ENCODE assay signal across 19 mouse cellular contexts in the genomic region with DNA sequence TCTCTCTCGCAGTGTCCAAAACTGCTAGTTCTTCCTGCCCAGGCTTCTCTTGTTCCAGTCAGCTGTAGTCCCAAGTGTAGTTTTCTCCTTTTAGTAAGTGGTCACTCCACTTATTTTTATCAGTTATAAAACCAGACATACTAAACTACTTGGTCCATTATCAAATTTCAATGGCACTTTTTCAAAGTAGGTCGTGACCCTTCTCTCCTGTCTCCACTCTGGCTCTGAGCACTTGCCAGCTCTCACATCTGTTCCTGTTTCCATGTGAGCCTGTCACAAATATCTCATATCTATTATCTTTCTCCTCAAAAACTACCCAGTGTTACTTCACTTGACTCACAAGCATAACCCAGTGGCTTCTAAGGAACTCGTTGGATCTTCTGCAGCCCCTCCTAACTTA. TPM values are rescaled to one million over a fixed set of nuclear protein-coding genes. Genes with fewer than 3 reads are reported as not detected.
DNase-seq lines count a peak whose midpoint lies in the region; ATAC-seq and TF ChIP-seq lines count a peak whose summit lies in the region.
"Had no signal": no experiment of that assay in that cellular context is flagged by ENCODE, and none has a peak within 500 bp of the region (broad histone marks: within the 10 kb centered on the region; RNA-seq: fewer than 3 reads in every experiment).

No protein-coding gene starts in this region.

- H3K9ac ChIP-seq in heart, embryonic 11.5 days (ENCODE audit: low read depth, low read length), result no peak overlapping the region
- H3K9ac ChIP-seq in heart, embryonic 12.5 days, result no peak overlapping the region
- H3K9ac ChIP-seq in hindbrain, embryonic 11.5 days (ENCODE audit: low read depth, low read length), result no peak overlapping the region
- H3K9ac ChIP-seq: hindbrain, embryonic 13.5 days; intestine, embryonic 15.5 days; liver, embryonic 12.5 days had no signal

- H3K27ac ChIP-seq in heart, embryonic 11.5 days (ENCODE audit: low read depth, low read length), result no peak overlapping the region
- H3K27ac ChIP-seq in embryonic fibroblast, embryonic 13.5 days (ENCODE audit: insufficient read depth, low read length), result 0 out of 2 replicates have a peak overlapping the region, but pooled peaks have one; percentile 19
- H3K27ac ChIP-seq in heart, embryonic 12.5 days (ENCODE audit: poor library complexity, severe bottlenecking), result peak overlapping the region; percentile 40; the same call in 1 of the 2 replicates
- no peak overlapping the region for H3K27ac ChIP-seq in hindbrain, embryonic 11.5 days (ENCODE audit: low read depth, low read length)
- H3K27ac ChIP-seq: hindbrain, embryonic 13.5 days; intestine, embryonic 15.5 days; liver, embryonic 12.5 days; stomach, postnatal 0 days had no signal

- H3K4me3 ChIP-seq in heart, embryonic 11.5 days (ENCODE audit: low read depth, low read length), result no peak overlapping the region
- no peak overlapping the region for H3K4me3 ChIP-seq in embryonic fibroblast, embryonic 13.5 days (ENCODE audit: insufficient read depth, low read length)
- H3K4me3 ChIP-seq in heart, embryonic 12.5 days, result no peak overlapping the region
- H3K4me3 ChIP-seq in hindbrain, embryonic 11.5 days (ENCODE audit: low read depth, low read length), result no peak overlapping the region
- H3K4me3 ChIP-seq: hindbrain, embryonic 13.5 days; intestine, embryonic 15.5 days; liver, embryonic 12.5 days; megakaryocyte, embryonic 14.5 days had no signal

- no peaks in the 10 kb centered on the region for H3K4me1 ChIP-seq in heart, embryonic 11.5 days (ENCODE audit: control insufficient read depth, insufficient read depth, low read length)
- H3K4me1 ChIP-seq in embryonic fibroblast, embryonic 13.5 days (ENCODE audit: control insufficient read depth, insufficient read depth, low read length), result peaks cover 4% of the 10 kb centered on the region; the same call in 1 of the 2 replicates
- H3K4me1 ChIP-seq in heart, embryonic 12.5 days (replicated peaks), result peaks cover 13% of the 10 kb centered on the region
- H3K4me1 ChIP-seq in hindbrain, embryonic 11.5 days (replicated peaks; ENCODE audit: control insufficient read depth, insufficient read depth, low read length), result no peaks in the 10 kb centered on the region
- H3K4me1 ChIP-seq: hindbrain, embryonic 13.5 days; intestine, embryonic 15.5 days; liver, embryonic 12.5 days had no signal

- H3K27me3 ChIP-seq in heart, embryonic 11.5 days (ENCODE audit: control insufficient read depth, insufficient read depth, low read length), result no peaks in the 10 kb centered on the region
- H3K27me3 ChIP-seq in heart, embryonic 12.5 days (replicated peaks), result no peaks in the 10 kb centered on the region
- no peaks in the 10 kb centered on the region for H3K27me3 ChIP-seq in hindbrain, embryonic 11.5 days (ENCODE audit: control insufficient read depth, insufficient read depth, low read length)
- H3K27me3 ChIP-seq: CH12.LX; hindbrain, embryonic 13.5 days; intestine, embryonic 15.5 days; liver, embryonic 12.5 days; megakaryocyte, embryonic 14.5 days had no signal

- DNase-seq in heart, adult 11 months, result peak; percentile 92
- DNase-seq in heart, postnatal 4 days, result peak; percentile 24
- no peak for DNase-seq in hindbrain, embryonic 11.5 days (ENCODE audit: low spot score)
- DNase-seq in lung, postnatal 14 days, result no peak
- DNase-seq in spleen, postnatal 36 days (ENCODE audit: low spot score in 2 of 2), result no peak
- DNase-seq: adrenal gland, postnatal 25 days; cerebellum, adult 2 months; layer of hippocampus, postnatal 36 days had no signal

- no peaks in the 10 kb centered on the region for H3K9me3 ChIP-seq in heart, embryonic 11.5 days (replicated peaks; ENCODE audit: control insufficient read depth, low read length)
- no peaks in the 10 kb centered on the region for H3K9me3 ChIP-seq in heart, embryonic 12.5 days (replicated peaks)
- H3K9me3 ChIP-seq in hindbrain, embryonic 11.5 days (ENCODE audit: control insufficient read depth, low read length), result no peaks in the 10 kb centered on the region
- H3K9me3 ChIP-seq: hindbrain, embryonic 13.5 days; intestine, embryonic 15.5 days; liver, embryonic 12.5 days; megakaryocyte, embryonic 14.5 days had no signal

- peaks cover 9% of the 10 kb centered on the region for H3K36me3 ChIP-seq in heart, embryonic 11.5 days (ENCODE audit: control insufficient read depth, insufficient read depth, low read length)
- H3K36me3 ChIP-seq in heart, embryonic 12.5 days, result peaks cover 24% of the 10 kb centered on the region
- 0 out of 2 replicates have a peak, but pooled peaks cover 2% of the 10 kb centered on the region for H3K36me3 ChIP-seq in hindbrain, embryonic 11.5 days (ENCODE audit: control insufficient read depth, insufficient read depth, low read length)

- TF ChIP-seq POLR2A in embryonic fibroblast, embryonic 13.5 days (IDR thresholded peaks at IDR 0.05; ENCODE audit: low read depth, low read length), result no peak

- no peak for TF ChIP-seq CTCF in embryonic fibroblast, embryonic 13.5 days (IDR thresholded peaks at IDR 0.05; ENCODE audit: borderline replicate concordance, insufficient read depth, low read length)

- no peak overlapping the region for H3K4me2 ChIP-seq in heart, embryonic 11.5 days
- no peak overlapping the region for H3K4me2 ChIP-seq in heart, embryonic 12.5 days
- H3K4me2 ChIP-seq in hindbrain, embryonic 11.5 days (replicated peaks; ENCODE audit: low read depth, low read length), result no peak overlapping the region
- H3K4me2 ChIP-seq: hindbrain, embryonic 13.5 days; intestine, embryonic 15.5 days; liver, embryonic 12.5 days had no signal

- WGBS in heart, embryonic 11.5 days (ENCODE audit: insufficient replicate concordance), result 43% methylated on average over 3 of the region's 3 CpGs
- WGBS in heart, embryonic 12.5 days, result 39% methylated on average over 3 of the region's 3 CpGs
- 88% methylated on average over 3 of the region's 3 CpGs for WGBS in hindbrain, embryonic 11.5 days

- no peak for ATAC-seq in heart, embryonic 11.5 days (replicated peaks; ENCODE audit: insufficient number of reproducible peaks, low FRiP score, low TSS enrichment)
- ATAC-seq in heart, embryonic 12.5 days (ENCODE audit: insufficient number of reproducible peaks, low FRiP score), result no peak
- no peak for ATAC-seq in hindbrain, embryonic 11.5 days (ENCODE audit: low FRiP score)
- ATAC-seq: intestine, embryonic 15.5 days; liver, embryonic 12.5 days had no signal

RNA-seq across cellular contexts. Expression of gene Tmem236, which starts 29.0 kb away (rescaled TPM):
- polyA plus RNA-seq in heart, embryonic 11.5 days (2014; fragmentation: Nextera tagmentation; extraction: Ambion mirVana), result 0.07 TPM in 1 of 2 replicates, not detected in the other
- polyA plus RNA-seq in embryonic fibroblast, embryonic 13.5 days (2011; ENCODE audit: insufficient read length, low read depth, missing spikeins), result not detected in 2 replicates
- 0.05 and 0.09 TPM in 2 replicates for polyA plus RNA-seq in heart, embryonic 12.5 days (2016; fragmentation: Nextera tagmentation; extraction: Ambion mirVana)
- total RNA-seq in heart, postnatal 4 days (2021), result under 1 TPM; 0.21 to 0.25 TPM
- 0.08 TPM in 1 of 2 replicates, not detected in the other for polyA plus RNA-seq in hindbrain, embryonic 11.5 days (2014; fragmentation: Nextera tagmentation; extraction: Ambion mirVana)
- polyA plus RNA-seq: liver, embryonic 12.5 days; neural tube, embryonic 11.5 days; spleen, adult 2 months had no signal

Comparison
In these comparisons a context has a peak if more than half of its experiments do, and no peak if none do; other contexts are left out.
1. H3K27ac ChIP-seq: peak in embryonic fibroblast, embryonic 13.5 days (single experiment) and heart, embryonic 12.5 days (single experiment); none in heart, embryonic 11.5 days (single experiment) and hindbrain, embryonic 11.5 days (single experiment).
2. DNase-seq: peak in heart, adult 11 months (single experiment) and heart, postnatal 4 days (single experiment); none in hindbrain, embryonic 11.5 days (single experiment), lung, postnatal 14 days (single experiment) and spleen, postnatal 36 days (0 of 2).